Mouse (Mus musculus): ENCODE measurements around the gene Banp. TPM values are rescaled to one million over a fixed set of nuclear protein-coding genes. Genes with fewer than 3 reads are reported as not detected.

Gene Banp
- total and polyA plus RNA-seq, 3 experiments = 35.7 to 50.7 (median 42.5) TPM

DNA sequence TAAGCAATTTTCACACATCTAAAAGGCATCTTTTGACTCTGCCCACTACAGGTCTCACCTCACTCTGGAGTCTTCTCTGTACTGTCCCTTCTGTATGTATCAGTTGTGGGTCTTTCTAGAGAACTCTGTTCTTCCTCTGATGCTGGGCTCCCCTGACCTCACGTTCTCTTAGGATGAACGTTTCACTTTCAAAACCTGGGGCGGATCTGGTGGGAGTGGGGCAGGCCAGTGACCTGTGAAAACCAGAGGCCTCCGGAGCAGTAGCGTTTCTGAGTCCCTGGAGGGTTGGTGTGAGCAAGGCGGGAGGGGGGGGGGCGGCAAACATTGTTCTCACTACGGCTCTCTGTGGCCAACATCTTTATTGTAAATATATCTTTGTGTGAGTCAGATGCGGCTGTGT lies 109.0 kb downstream of the Banp start:
- no peak for DNase-seq (ENCODE audit: low spot score)
- Histone ChIP-seq H3K4me3 (ENCODE audit: low read depth, low read length) (no peak overlapping the region), H3K4me1 (ENCODE audit: insufficient read depth, low read depth, low read length) (peaks cover 32% of the 10 kb centered on the region), H3K36me3 (replicated peaks) (peaks cover 16% of the 10 kb centered on the region), H3K9me3 (replicated peaks) (no peaks in the 10 kb centered on the region), H3K27me3 (ENCODE audit: insufficient read depth, low read length) (peaks cover 38% of the 10 kb centered on the region)
- no peak for ATAC-seq (ENCODE audit: extremely low read depth, insufficient number of reproducible peaks, low FRiP score, poor library complexity, severe bottlenecking)
- TF ChIP-seq GATA2 (IDR thresholded peaks at IDR 0.05; ENCODE audit: borderline replicate concordance, low read depth, low read length) (no peak), CTCF (IDR thresholded peaks at IDR 0.05; ENCODE audit: low read depth, low read length) (no peak), TAL1 (conservative IDR thresholded peaks at IDR 0.05; ENCODE audit: low read depth, low read length) (no peak), GATA1 (IDR thresholded peaks at IDR 0.05; ENCODE audit: borderline replicate concordance, low read length) (no peak), POLR2AphosphoS5 (IDR thresholded peaks at IDR 0.05; ENCODE audit: insufficient replicate concordance, low read depth, low read length) (no peak)

GRCm38 (mm10) chr8:122058951-122059350 lies 109.4 kb downstream of the Banp start:
- peaks cover 35% of the 10 kb centered on the region for H3K27me3 ChIP-seq (ENCODE audit: insufficient read depth, low read length)
- peaks cover 16% of the 10 kb centered on the region for H3K36me3 ChIP-seq (replicated peaks)
- DNase-seq (ENCODE audit: low spot score) = no peak
- no peak for TF ChIP-seq POLR2AphosphoS5 (IDR thresholded peaks at IDR 0.05; ENCODE audit: insufficient replicate concordance, low read depth, low read length)
- H3K9me3 ChIP-seq (replicated peaks) = no peaks in the 10 kb centered on the region
- H3K4me1 ChIP-seq (ENCODE audit: insufficient read depth, low read depth, low read length) = peaks cover 32% of the 10 kb centered on the region
- H3K4me3 ChIP-seq (ENCODE audit: low read depth, low read length) = no peak overlapping the region
- no peak for ATAC-seq (ENCODE audit: extremely low read depth, insufficient number of reproducible peaks, low FRiP score, poor library complexity, severe bottlenecking)

- TF ChIP-seq POLR2AphosphoS5 (IDR thresholded peaks at IDR 0.05; ENCODE audit: insufficient replicate concordance, low read depth, low read length) = no peak
- no peak for TF ChIP-seq TAL1 (conservative IDR thresholded peaks at IDR 0.05; ENCODE audit: low read depth, low read length)
- TF ChIP-seq GATA2 (IDR thresholded peaks at IDR 0.05; ENCODE audit: borderline replicate concordance, low read depth, low read length) = no peak
- no peak for TF ChIP-seq CTCF (IDR thresholded peaks at IDR 0.05; ENCODE audit: low read depth, low read length)
- no peak for TF ChIP-seq GATA1 (IDR thresholded peaks at IDR 0.05; ENCODE audit: borderline replicate concordance, low read length)
- Histone ChIP-seq H3K4me3 (ENCODE audit: low read depth, low read length) (no peak overlapping the region), H3K27me3 (ENCODE audit: insufficient read depth, low read length) (peaks cover 46% of the 10 kb centered on the region), H3K9me3 (replicated peaks) (no peaks in the 10 kb centered on the region), H3K36me3 (replicated peaks) (no peaks in the 10 kb centered on the region), H3K4me1 (ENCODE audit: insufficient read depth, low read depth, low read length) (peaks cover 23% of the 10 kb centered on the region)
- no peak for ATAC-seq (ENCODE audit: extremely low read depth, insufficient number of reproducible peaks, low FRiP score, poor library complexity, severe bottlenecking)
- DNase-seq (ENCODE audit: low spot score) = no peak
Observed at GRCm38 (mm10) chr8:122062508-122063223, 113.1 kb downstream of the Banp start.

GRCm38 (mm10) chr8:122064353-122064752 lies 114.8 kb downstream of the Banp start:
- Histone ChIP-seq H3K4me1 (ENCODE audit: insufficient read depth, low read depth, low read length) (peaks cover 11% of the 10 kb centered on the region), H3K36me3 (replicated peaks) (no peaks in the 10 kb centered on the region), H3K9me3 (replicated peaks) (no peaks in the 10 kb centered on the region), H3K4me3 (ENCODE audit: low read depth, low read length) (no peak overlapping the region), H3K27me3 (ENCODE audit: insufficient read depth, low read length) (peaks cover 57% of the 10 kb centered on the region)
- no peak for DNase-seq (ENCODE audit: low spot score)
- no peak for TF ChIP-seq CTCF (IDR thresholded peaks at IDR 0.05; ENCODE audit: low read depth, low read length)
- TF ChIP-seq POLR2AphosphoS5 (IDR thresholded peaks at IDR 0.05; ENCODE audit: insufficient replicate concordance, low read depth, low read length) = no peak
- TF ChIP-seq TAL1 (conservative IDR thresholded peaks at IDR 0.05; ENCODE audit: low read depth, low read length) = no peak
- no peak for TF ChIP-seq GATA2 (IDR thresholded peaks at IDR 0.05; ENCODE audit: borderline replicate concordance, low read depth, low read length)
- TF ChIP-seq GATA1 (IDR thresholded peaks at IDR 0.05; ENCODE audit: borderline replicate concordance, low read length) = no peak
- ATAC-seq (ENCODE audit: extremely low read depth, insufficient number of reproducible peaks, low FRiP score, poor library complexity, severe bottlenecking) = no peak

DNA sequence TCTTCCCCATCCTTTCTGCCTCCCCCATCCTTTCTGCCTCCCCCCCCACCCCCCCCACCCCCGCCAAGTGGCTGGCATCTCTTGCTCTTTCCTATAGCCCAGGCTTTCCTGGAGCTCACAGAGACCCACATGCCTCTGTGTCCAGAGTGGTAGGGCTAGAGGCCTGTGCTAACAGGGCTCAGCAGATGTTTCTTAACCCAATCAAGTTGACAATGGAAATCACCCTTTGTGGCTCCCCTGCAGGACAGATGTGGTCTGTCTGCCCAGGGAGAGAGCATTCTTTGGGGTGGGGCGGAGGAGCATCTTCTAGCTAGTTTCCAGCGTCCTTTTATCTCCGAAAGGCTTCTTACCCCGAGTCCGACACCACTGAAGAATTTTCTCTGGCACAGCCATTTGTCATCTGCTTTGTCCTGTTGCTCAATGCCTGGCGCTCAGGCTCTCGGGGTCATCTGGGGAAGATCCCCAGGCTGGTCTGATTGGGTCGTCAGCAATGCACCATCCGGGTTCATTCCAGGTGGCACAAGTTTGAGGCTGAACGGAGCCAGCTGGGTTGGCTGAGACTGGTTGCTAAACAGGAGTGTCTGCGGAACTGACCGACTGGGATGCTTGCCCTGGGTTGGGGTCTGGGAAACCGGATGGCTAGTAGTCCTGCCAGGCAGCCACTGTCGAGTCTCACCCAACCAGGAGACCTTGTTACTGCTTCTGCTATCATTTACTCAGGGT lies 118.4 kb downstream of the Banp start:
- H3K4me1 ChIP-seq (ENCODE audit: insufficient read depth, low read depth, low read length) = 0 out of 2 replicates have a peak, but pooled peaks cover 2% of the 10 kb centered on the region
- H3K27me3 ChIP-seq (ENCODE audit: insufficient read depth, low read length) = peaks cover 77% of the 10 kb centered on the region
- DNase-seq (ENCODE audit: low spot score) (no peak), ATAC-seq (ENCODE audit: extremely low read depth, insufficient number of reproducible peaks, low FRiP score, poor library complexity, severe bottlenecking) (no peak)
- no peaks in the 10 kb centered on the region for H3K9me3 ChIP-seq (replicated peaks)
- H3K36me3 ChIP-seq (replicated peaks) = no peaks in the 10 kb centered on the region
- no peak overlapping the region for H3K4me3 ChIP-seq (ENCODE audit: low read depth, low read length)
- no peak for TF ChIP-seq TAL1 (conservative IDR thresholded peaks at IDR 0.05; ENCODE audit: low read depth, low read length)
- TF ChIP-seq CTCF (IDR thresholded peaks at IDR 0.05; ENCODE audit: low read depth, low read length) = no peak
- no peak for TF ChIP-seq GATA1 (IDR thresholded peaks at IDR 0.05; ENCODE audit: borderline replicate concordance, low read length)
- no peak for TF ChIP-seq POLR2AphosphoS5 (IDR thresholded peaks at IDR 0.05; ENCODE audit: insufficient replicate concordance, low read depth, low read length)
- TF ChIP-seq GATA2 (IDR thresholded peaks at IDR 0.05; ENCODE audit: borderline replicate concordance, low read depth, low read length) = no peak

DNA sequence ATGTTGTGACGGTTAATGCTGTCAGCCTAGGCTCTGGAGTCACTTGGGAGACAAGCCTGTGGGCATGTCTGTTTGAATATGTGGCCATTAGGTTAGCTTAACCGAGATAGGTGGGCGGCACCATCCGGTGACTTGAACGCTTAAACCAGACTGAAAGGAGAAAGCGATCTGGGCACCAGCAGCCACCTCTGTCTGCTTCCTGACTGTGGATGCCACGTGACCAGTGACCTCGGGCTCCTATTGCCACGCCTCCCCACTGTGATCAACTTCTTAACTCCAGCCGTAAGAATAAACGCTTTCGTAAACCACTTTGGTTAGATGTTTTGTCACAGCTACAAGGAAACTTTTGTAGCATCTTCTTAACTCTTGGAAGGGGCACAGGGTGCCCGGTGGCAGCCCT lies 119.1 kb downstream of the Banp start:
- Histone ChIP-seq H3K4me3 (ENCODE audit: low read depth, low read length) (no peak overlapping the region), H3K36me3 (replicated peaks) (no peaks in the 10 kb centered on the region), H3K9me3 (replicated peaks) (no peaks in the 10 kb centered on the region), H3K4me1 (ENCODE audit: insufficient read depth, low read depth, low read length) (0 out of 2 replicates have a peak, but pooled peaks cover 2% of the 10 kb centered on the region), H3K27me3 (ENCODE audit: insufficient read depth, low read length) (peaks cover 77% of the 10 kb centered on the region)
- no peak for TF ChIP-seq POLR2AphosphoS5 (IDR thresholded peaks at IDR 0.05; ENCODE audit: insufficient replicate concordance, low read depth, low read length)
- ATAC-seq (ENCODE audit: extremely low read depth, insufficient number of reproducible peaks, low FRiP score, poor library complexity, severe bottlenecking) = no peak
- no peak for DNase-seq (ENCODE audit: low spot score)
